Mouse (Mus musculus) spleen, adult 2 months (tissue): ENCODE data around the gene Mink1.

Experiments
- CTCF ChIP-seq: fragments of 200-500 bp; IDR thresholded peaks from 2 replicates; pipeline ENCODE4 v1.5.1; 2011; ENCODE audit warnings: mild to moderate bottlenecking, inconsistent platforms; ENCODE audit not compliant: insufficient read depth, insufficient read length, insufficient replicate concordance; ENCODE audit errors: extremely low read depth
- POLR2A ChIP-seq: fragments of 200-500 bp; IDR thresholded peaks from 2 replicates; pipeline ENCODE4 v1.6.1; 2011; ENCODE audit warnings: low read depth, low read length, inconsistent platforms

- TF ChIP-seq CTCF (no peak), POLR2A (no peak)
These were observed 94.9 kb downstream of the Mink1 start for GRCm38 (mm10) chr11:70657573-70657972.
